Mouse (Mus musculus) bone marrow, adult 2 months (tissue): Measurements from ENCODE around the gene Prkcq.

Experiments
- CTCF ChIP-seq: fragments of 200-500 bp; IDR thresholded peaks from 2 replicates; pipeline ENCODE4 v1.5.1; 2011; ENCODE audit warnings: low read length, control low read depth; ENCODE audit not compliant: control insufficient read depth, insufficient read depth
- POLR2A ChIP-seq: fragments of 200-500 bp; IDR thresholded peaks from 2 replicates; pipeline ENCODE4 v1.6.1; 2011; ENCODE audit warnings: low read depth, mild to moderate bottlenecking, control low read depth, low read length, borderline replicate concordance; ENCODE audit not compliant: control insufficient read depth

- TF ChIP-seq CTCF (no peak), POLR2A (no peak)
These were observed 157.7 kb downstream of the Prkcq start for GRCm38 (mm10) chr2:11329407-11330224.
